Mouse (Mus musculus) midbrain, embryonic 12.5 days (tissue): ENCODE results near the gene Tigit. TPM values are rescaled to one million over a fixed set of nuclear protein-coding genes. Genes with fewer than 3 reads are reported as not detected.

ENCODE experiments used
- ATAC-seq: fragments of 200-750 bp; cut with Nextera tagmentation; 2 replicates; pipeline ENCODE4 v1.8.0; 2017; ENCODE audit warnings: low read depth, moderate TSS enrichment, moderate library complexity; ENCODE audit not compliant: low FRiP score
- H3K27ac ChIP-seq: fragments of 300-500 bp; sonication (generic); replicated peaks from 2 replicates; pipeline ENCODE4 v1.5.1; 2016; ENCODE audit warnings: mild to moderate bottlenecking
- H3K27me3 ChIP-seq: fragments of 300-500 bp; sonication (generic); 2 replicates; pipeline ENCODE4 v1.6.1; 2016; ENCODE audit warnings: mild to moderate bottlenecking
- H3K36me3 ChIP-seq: fragments of 300-500 bp; sonication (generic); 2 replicates; pipeline ENCODE4 v1.6.1; 2016
- H3K4me1 ChIP-seq: fragments of 300-500 bp; sonication (generic); 2 replicates; pipeline ENCODE4 v1.6.1; 2016
- H3K4me2 ChIP-seq: fragments of 300-500 bp; sonication (generic); replicated peaks from 2 replicates; pipeline ENCODE4 v1.6.1; 2016; ENCODE audit warnings: mild to moderate bottlenecking, moderate library complexity
- H3K4me3 ChIP-seq: fragments of 300-500 bp; sonication (generic); 2 replicates; pipeline ENCODE4 v1.5.1; 2016; ENCODE audit warnings: mild to moderate bottlenecking
- H3K9ac ChIP-seq: fragments of 300-500 bp; sonication (generic); replicated peaks from 2 replicates; pipeline ENCODE4 v1.6.1; 2016; ENCODE audit warnings: mild to moderate bottlenecking, moderate library complexity
- H3K9me3 ChIP-seq: fragments of 300-500 bp; sonication (generic); 2 replicates; pipeline ENCODE4 v1.6.1; 2016; ENCODE audit warnings: mild to moderate bottlenecking
- WGBS: fragments of 180-500 bp; shearing (Covaris S2); methylation state at CpG from one replicate; pipeline ENCODE4 v1.1.7; 2016; 5-methylcytosine and 5-hydroxymethylcytosine counted together
- polyA plus RNA-seq: library from polyadenylated mRNA; unstranded; fragments of >200 nt; fragmentation: Nextera tagmentation; extraction: Ambion mirVana; gene quantifications from 2 replicates; pipeline ENCODE4 v1.2.1, GENCODE M21; 2016

The Tigit gene
- polyA plus RNA-seq, 1 experiment from 2014 or later: 0.20 TPM

DNA sequence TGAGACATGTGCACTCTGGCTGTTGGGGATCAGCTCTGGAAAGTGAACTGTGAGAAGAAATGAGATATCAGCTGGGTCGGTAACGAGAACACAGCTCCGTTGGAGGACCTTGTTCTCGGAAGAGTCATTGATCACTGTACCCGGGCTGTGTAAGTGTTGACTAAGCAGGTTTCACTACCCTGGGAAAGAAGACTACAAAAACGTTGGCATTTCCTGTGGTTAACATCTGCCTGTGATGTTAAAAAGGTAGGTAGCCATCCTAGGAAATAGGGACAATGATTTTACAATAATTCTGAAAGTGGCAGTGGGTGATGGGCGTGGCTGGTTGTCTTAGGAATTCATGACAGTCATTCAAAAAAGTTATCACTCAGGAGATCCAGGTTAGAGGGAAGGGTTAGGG, 31.9 kb upstream of the Tigit start:
- ATAC-seq: no peak
- Histone ChIP-seq H3K4me1 (no peaks in the 10 kb centered on the region), H3K4me3 (no peak overlapping the region), H3K9me3 (no peaks in the 10 kb centered on the region), H3K36me3 (no peaks in the 10 kb centered on the region), H3K27ac (no peak overlapping the region), H3K27me3 (no peaks in the 10 kb centered on the region), H3K4me2 (no peak overlapping the region), H3K9ac (no peak overlapping the region)
- 88% methylated on average over 7 of the region's 7 CpGs for WGBS

GRCm38 (mm10) chr16:43694104-43694503, 30.2 kb upstream of the Tigit start:
- no peaks in the 10 kb centered on the region for H3K4me1 ChIP-seq
- H3K9me3 ChIP-seq: no peaks in the 10 kb centered on the region
- H3K27ac ChIP-seq: no peak overlapping the region
- no peak overlapping the region for H3K9ac ChIP-seq
- no peak for ATAC-seq
- H3K36me3 ChIP-seq: no peaks in the 10 kb centered on the region
- H3K4me2 ChIP-seq: no peak overlapping the region
- H3K4me3 ChIP-seq: no peak overlapping the region
- H3K27me3 ChIP-seq: no peaks in the 10 kb centered on the region
- 92% methylated on average over 11 of the region's 11 CpGs for WGBS

- H3K4me1 ChIP-seq: no peaks in the 10 kb centered on the region
- no peak for ATAC-seq
- H3K36me3 ChIP-seq: no peaks in the 10 kb centered on the region
- H3K27ac ChIP-seq: no peak overlapping the region
- H3K4me2 ChIP-seq: no peak overlapping the region
- no peak overlapping the region for H3K4me3 ChIP-seq
- no peaks in the 10 kb centered on the region for H3K9me3 ChIP-seq
- H3K27me3 ChIP-seq: no peaks in the 10 kb centered on the region
- 92% methylated on average over 4 of the region's 4 CpGs for WGBS
- no peak overlapping the region for H3K9ac ChIP-seq
Observed at GRCm38 (mm10) chr16:43692611-43693010, 28.7 kb upstream of the Tigit start.

- Histone ChIP-seq H3K4me2 (no peak overlapping the region), H3K4me3 (no peak overlapping the region), H3K27ac (no peak overlapping the region), H3K9ac (no peak overlapping the region), H3K36me3 (no peaks in the 10 kb centered on the region), H3K9me3 (no peaks in the 10 kb centered on the region), H3K4me1 (no peaks in the 10 kb centered on the region), H3K27me3 (no peaks in the 10 kb centered on the region)
- WGBS: 94% methylated on average over 5 of the region's 5 CpGs
- no peak for ATAC-seq
Observed at GRCm38 (mm10) chr16:43691741-43692140, 27.8 kb upstream of the Tigit start.

GRCm38 (mm10) chr16:43690912-43691311, 27.0 kb upstream of the Tigit start:
- no peak overlapping the region for H3K27ac ChIP-seq
- H3K9me3 ChIP-seq: no peaks in the 10 kb centered on the region
- no peak overlapping the region for H3K9ac ChIP-seq
- WGBS: 87% methylated on average over 2 of the region's 2 CpGs
- no peaks in the 10 kb centered on the region for H3K4me1 ChIP-seq
- no peaks in the 10 kb centered on the region for H3K36me3 ChIP-seq
- H3K4me3 ChIP-seq: no peak overlapping the region
- H3K27me3 ChIP-seq: no peaks in the 10 kb centered on the region
- H3K4me2 ChIP-seq: no peak overlapping the region
- no peak for ATAC-seq

DNA sequence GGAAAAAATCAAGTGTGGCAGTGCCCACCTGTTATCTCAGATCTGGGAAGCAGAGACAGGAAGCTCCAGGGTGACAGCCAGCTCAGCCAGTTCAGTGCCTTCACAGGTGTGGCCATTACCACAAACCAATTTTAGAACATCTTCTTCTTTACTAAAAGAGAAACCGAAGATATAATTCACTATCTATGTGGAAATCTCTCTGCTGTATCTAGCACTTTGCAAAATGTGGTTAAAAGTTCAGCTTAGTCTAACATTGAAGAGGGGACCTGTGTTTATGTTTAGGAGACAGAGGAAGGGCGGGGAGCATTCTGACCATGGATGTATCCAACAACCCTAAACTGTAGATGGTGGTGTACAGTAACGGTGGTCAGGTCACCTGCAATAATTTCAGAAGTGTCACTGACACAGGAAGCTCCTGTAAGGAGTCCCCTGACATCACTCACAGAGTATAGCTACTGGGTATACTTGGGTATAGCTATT, 26.3 kb upstream of the Tigit start:
- ATAC-seq: no peak
- H3K9ac ChIP-seq: no peak overlapping the region
- H3K4me3 ChIP-seq: no peak overlapping the region
- no peaks in the 10 kb centered on the region for H3K36me3 ChIP-seq
- H3K27ac ChIP-seq: no peak overlapping the region
- H3K4me1 ChIP-seq: no peaks in the 10 kb centered on the region
- H3K4me2 ChIP-seq: no peak overlapping the region
- no peaks in the 10 kb centered on the region for H3K27me3 ChIP-seq
- WGBS: 94% methylated on average over 3 of the region's 3 CpGs
- H3K9me3 ChIP-seq: no peaks in the 10 kb centered on the region

DNA sequence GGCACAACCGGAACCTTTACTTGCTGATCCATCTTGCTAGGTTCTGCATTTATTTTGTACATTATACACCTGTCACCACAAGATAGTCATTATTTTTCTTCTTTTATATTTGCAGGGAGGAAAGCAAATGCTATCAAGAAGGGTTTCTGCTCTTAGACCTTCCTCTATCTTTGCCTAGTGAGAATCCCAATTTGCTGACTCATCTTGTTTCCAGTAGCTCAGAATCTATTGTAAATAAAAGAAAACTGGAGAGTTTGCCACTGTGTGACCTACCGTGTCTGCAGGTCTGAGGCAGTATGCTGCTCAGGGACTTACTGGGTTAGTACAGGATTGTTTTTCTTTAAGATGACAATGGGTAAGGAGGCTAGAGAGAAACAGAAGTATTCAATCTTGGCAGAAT, 24.0 kb upstream of the Tigit start:
- no peak for ATAC-seq
- Histone ChIP-seq H3K4me3 (no peak overlapping the region), H3K9ac (no peak overlapping the region), H3K4me1 (no peaks in the 10 kb centered on the region), H3K4me2 (no peak overlapping the region), H3K27me3 (no peaks in the 10 kb centered on the region), H3K36me3 (no peaks in the 10 kb centered on the region), H3K27ac (no peak overlapping the region), H3K9me3 (no peaks in the 10 kb centered on the region)
- 85% methylated on average over 2 of the region's 2 CpGs for WGBS

GRCm38 (mm10) chr16:43674400-43674799, 10.5 kb upstream of the Tigit start:
- peaks cover 6% of the 10 kb centered on the region; the same call in 1 of the 2 replicates for H3K9me3 ChIP-seq
- no peak overlapping the region for H3K27ac ChIP-seq
- WGBS: 84% methylated on average over 3 of the region's 3 CpGs
- no peaks in the 10 kb centered on the region for H3K4me1 ChIP-seq
- no peak for ATAC-seq
- H3K27me3 ChIP-seq: no peaks in the 10 kb centered on the region
- H3K4me2 ChIP-seq: no peak overlapping the region
- no peaks in the 10 kb centered on the region for H3K36me3 ChIP-seq
- H3K9ac ChIP-seq: no peak overlapping the region
- H3K4me3 ChIP-seq: no peak overlapping the region

- Histone ChIP-seq H3K36me3 (no peaks in the 10 kb centered on the region), H3K9ac (no peak overlapping the region), H3K27ac (no peak overlapping the region), H3K27me3 (no peaks in the 10 kb centered on the region), H3K4me2 (no peak overlapping the region), H3K9me3 (peaks cover 6% of the 10 kb centered on the region; the same call in 1 of the 2 replicates), H3K4me1 (no peaks in the 10 kb centered on the region), H3K4me3 (no peak overlapping the region)
- ATAC-seq: no peak
Observed at GRCm38 (mm10) chr16:43672697-43673096, 8.8 kb upstream of the Tigit start.

DNA sequence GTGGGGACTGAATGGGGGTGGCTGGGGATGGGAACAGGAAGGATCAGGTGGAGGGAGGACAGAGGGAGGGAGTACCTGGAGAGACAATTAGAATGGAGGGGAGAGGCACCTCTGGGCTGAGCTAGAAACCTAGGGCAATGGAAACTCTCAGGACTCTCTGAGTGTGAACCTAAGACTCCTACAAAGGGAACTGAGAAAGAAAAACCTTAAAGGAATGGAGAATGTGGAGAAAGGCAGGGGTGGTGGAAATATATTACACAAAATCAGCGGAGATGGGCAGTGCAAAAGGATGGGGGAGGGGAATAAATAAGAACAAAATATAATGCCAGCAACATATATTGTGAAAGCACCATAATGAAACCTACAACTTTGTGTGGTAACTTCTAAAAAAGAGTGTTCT, 8.0 kb upstream of the Tigit start:
- ATAC-seq: no peak
- Histone ChIP-seq H3K9ac (no peak overlapping the region), H3K4me1 (no peaks in the 10 kb centered on the region; the same call in 1 of the 2 replicates), H3K36me3 (no peaks in the 10 kb centered on the region), H3K4me2 (no peak overlapping the region), H3K9me3 (peaks cover 3% of the 10 kb centered on the region; the same call in 1 of the 2 replicates), H3K27ac (no peak overlapping the region), H3K27me3 (no peaks in the 10 kb centered on the region), H3K4me3 (no peak overlapping the region)
- WGBS: 87% methylated on average over 1 of the region's 1 CpGs

DNA sequence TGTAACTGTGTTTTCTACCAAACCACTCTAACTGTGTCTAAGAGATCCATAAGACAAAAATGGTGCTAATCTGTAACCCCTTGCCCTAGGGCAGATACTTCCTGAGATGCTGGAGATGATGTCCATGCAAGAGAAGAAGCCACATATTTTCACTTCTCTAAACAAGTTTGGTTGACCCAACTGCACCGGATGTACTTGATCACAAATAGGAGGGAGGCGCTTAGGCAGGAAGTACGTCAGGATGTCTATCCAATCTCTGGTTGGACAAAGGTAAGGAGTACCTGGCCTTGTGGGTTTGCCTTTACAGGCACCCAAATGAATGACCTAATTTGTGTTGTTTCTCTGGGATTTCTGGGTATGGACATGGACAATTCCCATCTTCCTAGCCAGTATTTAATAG, 4.3 kb upstream of the Tigit start:
- Histone ChIP-seq H3K27me3 (no peaks in the 10 kb centered on the region; the same call in 1 of the 2 replicates), H3K4me3 (no peak overlapping the region), H3K9me3 (no peaks in the 10 kb centered on the region), H3K4me1 (peaks cover 4% of the 10 kb centered on the region; the same call in 1 of the 2 replicates), H3K4me2 (no peak overlapping the region), H3K9ac (no peak overlapping the region), H3K36me3 (no peaks in the 10 kb centered on the region), H3K27ac (no peak overlapping the region)
- 95% methylated on average over 3 of the region's 3 CpGs for WGBS
- no peak for ATAC-seq

DNA sequence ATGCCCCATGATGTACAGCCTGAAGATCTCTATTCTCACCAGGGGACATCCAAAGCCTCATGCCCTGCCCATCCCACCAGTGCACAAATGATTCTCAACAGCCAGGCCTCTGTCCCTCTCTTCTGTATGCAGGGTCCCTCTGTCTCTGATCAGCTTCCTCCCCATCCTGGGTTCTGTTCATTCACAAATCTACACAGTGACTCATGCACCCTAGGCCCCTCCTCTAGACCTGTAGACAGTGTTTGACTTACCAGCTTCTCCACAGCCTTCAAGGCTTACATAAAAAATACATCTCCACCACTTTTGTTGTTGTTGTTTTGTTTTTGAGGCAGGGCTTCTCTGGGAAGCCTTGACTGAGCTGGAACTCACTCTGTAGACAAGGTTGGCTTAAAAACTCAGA, 915 bp upstream of the Tigit start:
- H3K36me3 ChIP-seq: no peaks in the 10 kb centered on the region
- no peak overlapping the region for H3K27ac ChIP-seq
- no peak overlapping the region for H3K4me2 ChIP-seq
- H3K4me3 ChIP-seq: no peak overlapping the region
- H3K27me3 ChIP-seq: no peaks in the 10 kb centered on the region; the same call in 1 of the 2 replicates
- no peak for ATAC-seq
- no peak overlapping the region for H3K9ac ChIP-seq
- H3K9me3 ChIP-seq: no peaks in the 10 kb centered on the region
- H3K4me1 ChIP-seq: peaks cover 4% of the 10 kb centered on the region; the same call in 1 of the 2 replicates
